Mouse (Mus musculus) midbrain, postnatal 0 days (tissue): Measurements from ENCODE around the gene Synpo2. TPM values are rescaled to one million over a fixed set of nuclear protein-coding genes. Genes with fewer than 3 reads are reported as not detected.

Source experiments
- ATAC-seq: fragments of 200-750 bp; cut with Nextera tagmentation; 2 replicates; pipeline ENCODE4 v1.8.0; 2017; ENCODE audit warnings: moderate number of reproducible peaks, mild to moderate bottlenecking, moderate TSS enrichment, moderate library complexity; ENCODE audit not compliant: low FRiP score
- DNase-seq: peaks from one replicate; pipeline ENCODE4 v3.0.0-alpha.2; 2015; ENCODE audit warnings: low spot score
- H3K27ac ChIP-seq: fragments of 300-500 bp; sonication (generic); 2 replicates; pipeline ENCODE4 v1.5.1; 2014; ENCODE audit warnings: low read depth, mild to moderate bottlenecking, low read length, mixed read lengths
- H3K27me3 ChIP-seq: fragments of 300-500 bp; sonication (generic); 2 replicates; pipeline ENCODE4 v1.6.1; 2014; ENCODE audit warnings: low read length, control low read depth, mixed read lengths; ENCODE audit not compliant: insufficient read depth
- H3K36me3 ChIP-seq: fragments of 300-500 bp; sonication (generic); 2 replicates; pipeline ENCODE4 v1.6.1; 2014; ENCODE audit warnings: low read length, control low read depth, mixed read lengths; ENCODE audit not compliant: insufficient read depth
- H3K4me1 ChIP-seq: fragments of 300-500 bp; sonication (generic); 2 replicates; pipeline ENCODE4 v1.6.1; 2014; ENCODE audit warnings: mild to moderate bottlenecking, control low read depth, antibody characterized with exemption, low read length, mixed read lengths; ENCODE audit not compliant: insufficient read depth
- H3K4me2 ChIP-seq: fragments of 300-500 bp; sonication (generic); 2 replicates; pipeline ENCODE4 v1.6.1; 2014; ENCODE audit warnings: low read depth, mild to moderate bottlenecking, low read length, mixed read lengths; ENCODE audit not compliant: poor library complexity, severe bottlenecking
- H3K4me3 ChIP-seq: fragments of 300-500 bp; sonication (generic); 2 replicates; pipeline ENCODE4 v1.5.1; 2014; ENCODE audit warnings: low read depth, mild to moderate bottlenecking, low read length, moderate library complexity
- H3K9ac ChIP-seq: fragments of 300-500 bp; sonication (generic); replicated peaks from 2 replicates; pipeline ENCODE4 v1.6.1; 2014; ENCODE audit warnings: mild to moderate bottlenecking, low read length, moderate library complexity, mixed read lengths; ENCODE audit not compliant: poor library complexity, severe bottlenecking
- H3K9me3 ChIP-seq: fragments of 300-500 bp; sonication (generic); 2 replicates; pipeline ENCODE4 v1.6.1; 2016; ENCODE audit warnings: low read length, control low read depth
- CTCF ChIP-seq: IDR thresholded peaks from 2 replicates; pipeline ENCODE4 v1.5.1; 2016; ENCODE audit warnings: antibody characterized with exemption, mild to moderate bottlenecking
- WGBS: fragments of 180-500 bp; shearing (Covaris S2); extraction: QIAGEN DNeasy Blood & Tissue Kit; methylation state at CpG from one replicate; pipeline ENCODE4 v1.1.7; 2014; 5-methylcytosine and 5-hydroxymethylcytosine counted together
- polyA plus RNA-seq: library from polyadenylated mRNA; unstranded; fragments of >200 nt; fragmentation: Nextera tagmentation; extraction: Ambion mirVana; gene quantifications from 2 replicates; pipeline ENCODE4 v1.2.1, GENCODE M21; 2015
- total RNA-seq: library from RNA; depleted of rRNA; stranded (reverse); fragments of >200 nt; gene quantifications from 2 replicates; pipeline ENCODE4 v1.2.3, GENCODE M21; 2014

Synpo2 gene
- total and polyA plus RNA-seq, 2 experiments from 2014 or later = 1.8 to 2.9 TPM

DNA sequence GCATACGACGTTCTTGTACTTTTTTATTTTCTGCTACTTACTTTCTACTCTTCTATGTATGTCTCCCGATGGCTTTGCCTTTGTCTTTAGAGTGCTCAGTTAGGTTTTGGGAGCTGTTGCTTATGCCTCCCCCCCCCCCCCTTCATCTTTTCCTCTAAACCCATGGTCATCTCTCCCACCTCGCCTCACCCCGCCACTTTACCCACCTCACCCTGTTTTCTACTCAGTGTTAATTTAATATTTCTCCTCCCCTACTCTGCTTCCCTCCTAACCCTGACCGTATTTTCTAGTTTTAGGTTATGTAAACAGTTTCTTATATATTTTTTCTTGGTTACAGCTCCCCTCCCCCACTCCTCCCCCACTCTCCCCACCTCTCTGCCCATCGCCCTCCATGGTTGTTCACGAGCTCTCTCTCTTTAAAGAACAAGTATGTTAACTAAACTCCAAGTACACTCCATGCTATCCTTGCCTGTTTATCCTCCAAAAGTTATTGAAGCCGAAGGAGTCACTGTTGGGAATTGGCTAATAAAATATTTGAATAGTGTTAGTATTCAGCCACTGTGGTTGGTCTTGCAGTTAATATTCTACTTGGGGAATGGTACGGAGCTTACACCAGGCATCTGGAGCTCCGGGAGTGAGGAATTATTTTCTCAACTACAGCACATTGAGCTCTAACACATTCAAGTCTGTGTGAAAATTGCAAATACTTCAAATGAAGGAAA is 142.1 kb downstream of the Synpo2 start:
- no peak overlapping the region for H3K4me3 ChIP-seq
- H3K27me3 ChIP-seq = no peaks in the 10 kb centered on the region
- no peaks in the 10 kb centered on the region for H3K4me1 ChIP-seq
- H3K27ac ChIP-seq = no peak overlapping the region
- DNase-seq (no peak), ATAC-seq (no peak)
- no peak for TF ChIP-seq CTCF
- H3K9me3 ChIP-seq = no peaks in the 10 kb centered on the region
- WGBS = 72% methylated on average over 11 of the region's 11 CpGs
- H3K36me3 ChIP-seq = no peaks in the 10 kb centered on the region
- no peak overlapping the region for H3K9ac ChIP-seq
- H3K4me2 ChIP-seq = no peak overlapping the region

DNA sequence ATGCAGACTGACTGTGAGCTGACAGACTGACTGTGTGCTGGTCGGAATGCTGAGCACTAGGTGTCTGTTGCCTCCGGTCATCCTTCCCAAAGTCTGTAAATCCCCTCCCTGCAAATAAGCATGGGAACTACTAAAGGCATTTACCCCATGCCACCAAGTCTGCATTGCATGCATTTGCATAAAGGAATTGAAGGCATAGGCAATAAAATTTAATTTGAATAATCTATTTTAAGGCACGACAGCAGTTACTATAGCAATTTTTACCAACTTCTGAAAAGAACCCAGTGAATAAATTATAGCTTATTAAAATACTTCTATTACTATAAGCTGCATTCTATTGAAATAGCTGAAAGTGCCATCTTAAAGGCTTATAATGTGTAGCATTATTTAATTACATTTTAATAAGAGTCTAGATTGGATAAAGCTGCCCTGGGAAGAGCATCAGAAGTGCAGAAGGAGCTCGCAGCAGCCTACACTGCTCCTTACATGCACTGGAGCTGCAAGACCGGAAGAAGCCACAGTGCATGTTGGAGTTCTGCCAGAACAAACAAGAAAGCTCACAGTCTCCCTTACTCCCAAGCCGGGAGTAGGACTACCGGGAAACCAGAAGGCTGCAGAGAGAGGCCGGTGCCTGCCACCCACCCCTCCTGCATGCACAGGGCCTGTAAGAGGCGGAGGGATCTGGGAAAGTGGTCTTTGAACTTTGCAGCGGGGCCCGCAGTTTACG is 142.9 kb downstream of the Synpo2 start:
- ATAC-seq (peak; percentile 49; the same call in 1 of the 2 replicates), DNase-seq (peak; percentile 48)
- Histone ChIP-seq H3K36me3 (no peaks in the 10 kb centered on the region), H3K27me3 (no peaks in the 10 kb centered on the region), H3K4me1 (no peaks in the 10 kb centered on the region), H3K9ac (no peak overlapping the region), H3K9me3 (no peaks in the 10 kb centered on the region), H3K4me2 (no peak overlapping the region), H3K27ac (no peak overlapping the region; the same call in 1 of the 2 replicates), H3K4me3 (no peak overlapping the region)
- no peak for TF ChIP-seq CTCF
- WGBS = 45% methylated on average over 12 of the region's 12 CpGs

DNA sequence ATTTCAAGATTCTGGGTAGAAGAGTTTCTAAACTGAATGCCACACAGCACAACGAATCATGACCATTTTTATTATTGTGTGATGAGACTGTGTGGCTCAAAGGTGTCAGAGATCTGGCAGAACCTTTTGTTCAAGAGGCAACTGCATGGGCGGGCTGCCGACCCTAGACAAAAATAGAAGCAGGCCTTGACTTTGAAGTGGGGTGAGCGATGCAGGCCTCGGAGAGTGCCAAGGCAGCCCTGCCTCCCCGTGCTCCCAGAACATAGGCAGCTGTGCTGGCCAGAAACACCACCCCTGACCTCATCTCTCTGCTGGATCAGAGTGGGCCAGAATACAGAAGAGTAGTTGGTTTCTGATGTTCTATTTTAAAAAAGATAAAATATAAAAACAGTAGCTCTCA is 143.5 kb downstream of the Synpo2 start:
- Histone ChIP-seq H3K4me2 (no peak overlapping the region), H3K27ac (no peak overlapping the region), H3K4me1 (no peaks in the 10 kb centered on the region), H3K9ac (no peak overlapping the region), H3K4me3 (no peak overlapping the region), H3K9me3 (no peaks in the 10 kb centered on the region), H3K27me3 (no peaks in the 10 kb centered on the region), H3K36me3 (no peaks in the 10 kb centered on the region)
- WGBS = 42% methylated on average over 6 of the region's 6 CpGs
- no peak for DNase-seq
- TF ChIP-seq CTCF = no peak
- ATAC-seq = no peak

DNA sequence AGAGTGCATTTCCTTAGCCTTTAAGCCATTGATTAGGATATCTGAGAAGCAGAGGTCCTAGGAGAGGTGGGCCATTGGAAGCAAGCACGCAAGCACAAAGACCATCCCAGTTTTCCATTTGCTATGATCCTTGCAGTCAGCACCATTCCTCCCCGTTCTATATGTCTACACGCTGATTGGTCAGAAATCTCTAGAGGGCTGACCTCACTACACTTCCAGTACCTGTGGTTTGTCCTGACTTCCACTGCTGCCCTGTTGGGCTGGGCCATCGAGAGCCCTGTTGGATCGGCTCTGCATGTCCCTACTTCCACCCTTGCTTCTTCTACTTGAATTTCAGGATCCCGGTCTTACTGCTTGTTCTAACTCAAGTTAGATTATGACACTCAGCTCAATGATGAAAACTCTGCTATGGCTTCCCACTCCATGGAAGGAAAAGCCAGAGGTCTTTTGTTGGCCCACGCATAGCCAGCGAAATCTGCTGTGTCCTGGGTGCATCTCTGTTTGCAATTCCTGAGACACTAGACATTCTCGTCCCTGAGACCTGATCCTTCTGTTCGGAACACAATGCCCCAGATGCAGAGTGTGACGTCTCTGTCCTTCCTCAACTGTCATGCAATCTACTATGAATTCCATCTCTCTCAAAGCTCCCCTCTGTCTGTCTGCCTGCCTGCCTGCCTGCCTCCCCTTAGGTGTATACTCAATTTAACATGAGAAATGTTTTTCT is 146.5 kb downstream of the Synpo2 start:
- 82% methylated on average over 11 of the region's 11 CpGs for WGBS
- H3K4me1 ChIP-seq = no peaks in the 10 kb centered on the region
- TF ChIP-seq CTCF = no peak
- no peak overlapping the region for H3K27ac ChIP-seq
- H3K4me2 ChIP-seq = no peak overlapping the region
- DNase-seq = no peak
- no peaks in the 10 kb centered on the region for H3K36me3 ChIP-seq
- ATAC-seq = no peak
- no peaks in the 10 kb centered on the region for H3K9me3 ChIP-seq
- H3K4me3 ChIP-seq = no peak overlapping the region
- no peaks in the 10 kb centered on the region for H3K27me3 ChIP-seq
- no peak overlapping the region for H3K9ac ChIP-seq

DNA sequence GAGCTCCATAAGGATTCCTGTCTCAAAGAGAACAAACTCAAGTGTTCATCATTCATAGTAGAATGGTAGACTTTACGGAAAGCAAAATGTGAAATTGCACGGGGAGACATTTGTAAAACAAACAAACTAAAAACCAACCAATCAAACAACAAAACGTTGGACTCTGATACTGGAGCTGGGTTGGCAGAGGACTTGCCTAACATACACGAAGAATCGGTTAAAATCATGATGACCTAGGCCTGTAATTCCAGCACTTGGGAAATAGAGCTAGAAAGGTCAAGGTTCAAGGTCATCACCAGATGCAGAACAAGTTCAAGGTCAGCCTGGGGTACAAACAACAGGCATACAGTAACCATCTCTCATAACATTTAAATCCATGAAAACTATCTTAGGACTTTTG is 147.7 kb downstream of the Synpo2 start:
- H3K4me1 ChIP-seq = no peaks in the 10 kb centered on the region
- 92% methylated on average over 5 of the region's 5 CpGs for WGBS
- no peaks in the 10 kb centered on the region for H3K36me3 ChIP-seq
- no peak overlapping the region for H3K4me3 ChIP-seq
- no peak overlapping the region for H3K27ac ChIP-seq
- no peak for TF ChIP-seq CTCF
- H3K9me3 ChIP-seq = no peaks in the 10 kb centered on the region
- H3K27me3 ChIP-seq = no peaks in the 10 kb centered on the region
- no peak overlapping the region for H3K4me2 ChIP-seq
- H3K9ac ChIP-seq = no peak overlapping the region
- DNase-seq (no peak), ATAC-seq (no peak)
